Mouse (Mus musculus) bone marrow macrophage, adult 2 months (primary cell): ENCODE data around the gene Xkr7. TPM values are rescaled to one million over a fixed set of nuclear protein-coding genes. Genes with fewer than 3 reads are reported as not detected.

Source experiments
- H3K27ac ChIP-seq: 2 replicates; pipeline ENCODE4 v1.5.1; 2012; ENCODE audit warnings: low read depth, low read length; ENCODE audit not compliant: insufficient read depth
- H3K4me1 ChIP-seq: 2 replicates; pipeline ENCODE4 v1.6.1; 2012; ENCODE audit warnings: low read length; ENCODE audit not compliant: control insufficient read depth, insufficient read depth
- H3K4me3 ChIP-seq: 2 replicates; pipeline ENCODE4 v1.5.1; 2012; ENCODE audit warnings: mild to moderate bottlenecking, low read length, moderate library complexity; ENCODE audit not compliant: insufficient read depth
- CTCF ChIP-seq: IDR thresholded peaks from 2 replicates; pipeline ENCODE4 v1.5.1; 2012; ENCODE audit warnings: low read depth, mild to moderate bottlenecking, low read length, moderate library complexity
- POLR2A ChIP-seq: IDR thresholded peaks from 2 replicates; pipeline ENCODE4 v1.6.1; 2012; ENCODE audit warnings: mild to moderate bottlenecking, low read depth, low read length, borderline replicate concordance
- polyA plus RNA-seq: library from polyadenylated mRNA; stranded (reverse); fragments of >200 nt; gene quantifications from 2 replicates; pipeline ENCODE4 v1.2.4, GENCODE M21; 2012; ENCODE audit not compliant: missing spikeins, insufficient read depth, insufficient read length

Xkr7 gene
- polyA plus RNA-seq, 1 experiment: not detected

DNA sequence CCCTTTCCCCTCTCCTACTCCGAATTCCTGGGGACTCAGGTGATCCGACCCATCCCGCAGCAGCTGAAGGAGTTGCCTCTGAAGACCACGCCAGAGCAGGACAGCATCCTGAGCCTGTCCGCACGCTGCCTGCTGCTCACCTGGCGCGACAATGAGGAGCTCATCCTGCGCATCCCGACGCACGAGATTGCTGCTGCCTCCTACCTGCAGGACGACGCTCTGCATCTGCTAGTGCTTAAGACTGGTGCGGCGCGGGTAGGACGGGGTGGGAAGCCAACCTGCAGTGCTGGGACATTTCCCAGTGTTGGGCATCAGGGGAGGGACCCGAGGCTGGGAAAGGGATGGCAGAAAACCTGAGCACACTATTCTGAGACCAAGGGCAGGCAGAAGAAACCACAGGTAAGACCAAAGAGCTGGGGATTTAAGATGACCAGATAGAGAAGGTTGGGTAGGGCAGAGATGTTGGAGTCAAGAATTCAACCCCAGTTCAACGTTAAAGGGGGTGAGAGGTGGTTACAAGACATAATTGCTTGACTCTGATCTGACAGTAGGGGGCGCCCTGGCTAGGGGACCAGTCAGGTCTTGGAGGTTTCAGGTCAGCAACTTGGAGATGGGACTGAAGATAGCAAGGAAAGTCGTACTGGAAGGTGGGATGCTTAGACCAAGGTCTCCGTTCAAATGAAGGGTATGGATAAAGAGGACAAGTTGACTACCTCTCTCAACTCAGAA lies 39.3 kb downstream of the Xkr7 start:
- Histone ChIP-seq H3K4me1 (peaks cover under 1% of the 10 kb centered on the region), H3K4me3 (no peak overlapping the region), H3K27ac (no peak overlapping the region)
- TF ChIP-seq POLR2A: no peak
- peak; percentile 58 for TF ChIP-seq CTCF

DNA sequence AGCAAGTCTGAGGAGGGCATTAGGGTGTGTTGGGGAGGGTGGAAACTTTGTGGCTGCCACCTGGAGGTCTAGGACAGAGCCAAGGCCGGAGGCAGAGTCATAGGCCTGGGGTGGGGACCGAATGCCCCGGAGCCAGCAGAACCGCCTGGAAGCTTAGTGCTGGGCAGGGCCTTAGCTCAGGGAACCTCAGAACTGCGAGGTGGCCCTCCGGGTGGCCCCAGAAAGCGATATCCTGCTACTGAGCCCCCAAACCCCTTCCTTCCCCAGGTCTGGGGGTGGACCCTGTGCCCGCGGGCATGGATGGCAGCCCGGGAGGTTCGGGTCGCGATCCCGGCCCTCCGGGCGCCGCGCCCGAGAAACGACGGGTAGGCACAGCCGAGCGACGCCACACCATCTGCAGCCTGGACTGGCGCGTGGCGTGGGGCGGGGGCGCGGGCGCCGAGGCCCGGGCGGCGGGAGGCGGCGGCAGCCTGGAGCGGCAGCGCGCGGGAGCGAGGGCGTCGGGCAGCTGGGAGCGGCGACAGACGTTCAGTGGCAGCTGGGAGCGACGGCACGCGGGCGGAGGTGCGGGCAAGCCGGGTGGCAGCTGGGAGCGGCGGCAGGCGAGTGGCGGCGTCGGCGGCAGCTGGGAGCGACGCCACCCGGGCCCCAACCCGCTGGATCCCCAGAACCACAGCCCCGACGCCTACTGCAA lies 40.0 kb downstream of the Xkr7 start:
- Histone ChIP-seq H3K4me3 (no peak overlapping the region), H3K4me1 (peaks cover 6% of the 10 kb centered on the region), H3K27ac (no peak overlapping the region)
- TF ChIP-seq POLR2A (no peak), CTCF (no peak)

- Histone ChIP-seq H3K4me3 (no peak overlapping the region), H3K4me1 (peaks cover 6% of the 10 kb centered on the region), H3K27ac (no peak overlapping the region)
- TF ChIP-seq CTCF: no peak
- TF ChIP-seq POLR2A: no peak
These were observed 43.0 kb downstream of the Xkr7 start for GRCm38 (mm10) chr2:153074651-153075050.

DNA sequence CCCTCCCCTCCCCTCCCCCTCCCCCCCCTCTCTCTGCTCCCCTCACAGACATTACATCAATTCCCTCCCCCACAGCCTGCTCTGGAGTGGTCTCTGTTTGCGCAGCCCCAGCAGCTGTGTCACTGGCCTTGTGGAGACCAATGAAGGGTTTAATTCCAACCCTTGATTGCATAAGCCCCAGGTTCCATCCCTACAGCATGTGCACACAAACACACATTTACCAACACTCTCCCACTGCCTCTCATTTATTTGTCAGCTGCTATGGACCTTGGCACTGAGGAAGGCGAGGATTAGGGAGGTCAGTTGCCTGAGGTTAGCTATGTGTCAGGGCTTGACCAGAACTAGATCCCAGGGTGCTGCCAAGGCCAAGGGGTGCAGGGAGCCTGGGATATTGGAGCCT lies 44.3 kb downstream of the Xkr7 start:
- Histone ChIP-seq H3K4me3 (no peak overlapping the region), H3K4me1 (peaks cover 6% of the 10 kb centered on the region), H3K27ac (no peak overlapping the region)
- TF ChIP-seq CTCF: no peak
- no peak for TF ChIP-seq POLR2A

DNA sequence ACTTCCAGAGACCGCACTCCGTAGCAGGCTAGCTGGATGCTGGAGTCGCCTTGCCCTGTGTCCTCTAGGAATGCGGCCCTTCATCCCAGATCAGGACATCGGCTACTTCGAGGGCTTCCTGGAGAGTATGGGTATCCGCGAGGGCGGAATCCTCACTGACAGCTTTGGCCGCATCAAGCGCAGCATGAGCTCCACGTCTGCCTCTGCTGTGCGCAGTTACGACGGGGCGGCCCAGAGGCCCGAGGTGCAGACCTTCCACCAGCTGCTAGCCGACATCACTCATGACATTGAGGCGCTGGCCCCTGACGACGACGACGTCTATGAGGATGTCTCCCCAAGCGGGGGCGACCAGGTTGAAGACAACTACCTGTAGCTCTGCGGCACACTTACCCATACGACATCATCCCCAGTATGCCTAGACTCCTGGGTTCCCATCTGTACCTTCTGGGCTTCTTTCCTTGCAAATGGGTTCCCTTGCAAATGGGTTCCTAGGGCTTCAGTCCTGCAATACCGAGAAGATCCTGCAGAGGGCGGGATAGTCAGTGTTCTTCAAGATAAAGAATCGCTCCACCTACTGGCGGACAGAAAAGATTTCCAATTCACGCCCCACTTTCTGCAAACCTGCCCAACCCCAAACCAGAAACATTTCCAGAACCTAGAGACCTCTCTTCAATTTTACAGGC lies 49.3 kb downstream of the Xkr7 start:
- Histone ChIP-seq H3K4me3 (no peak overlapping the region), H3K27ac (no peak overlapping the region)

DNA sequence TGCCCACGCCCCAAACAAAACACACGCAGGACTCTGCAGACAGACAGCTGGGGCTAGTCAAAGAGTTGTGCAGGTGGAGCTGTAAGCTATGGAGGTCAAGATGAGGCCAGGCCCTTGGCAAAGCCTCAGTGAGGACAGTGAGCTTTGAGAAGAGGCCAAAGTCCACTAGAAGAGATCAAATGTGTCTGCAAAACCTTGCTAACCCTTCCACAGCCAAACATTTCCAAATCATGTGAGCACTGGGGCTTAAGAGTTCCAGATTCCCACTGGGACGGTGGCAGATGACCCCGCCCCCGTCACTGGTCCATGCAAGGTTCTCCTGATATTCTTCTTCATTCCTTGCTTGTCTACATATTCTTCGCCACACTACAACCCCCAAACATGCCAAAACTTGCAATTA lies 50.2 kb downstream of the Xkr7 start:
- H3K27ac ChIP-seq: no peak overlapping the region
- no peak for TF ChIP-seq CTCF
- TF ChIP-seq POLR2A: no peak
- H3K4me3 ChIP-seq: no peak overlapping the region
- H3K4me1 ChIP-seq: peaks cover 24% of the 10 kb centered on the region

More for the DNA sequence above, 49.3 kb downstream of the Xkr7 start:
- H3K4me1 ChIP-seq: peaks cover 28% of the 10 kb centered on the region
- no peak for TF ChIP-seq POLR2A
- TF ChIP-seq CTCF: peak; percentile 97

DNA sequence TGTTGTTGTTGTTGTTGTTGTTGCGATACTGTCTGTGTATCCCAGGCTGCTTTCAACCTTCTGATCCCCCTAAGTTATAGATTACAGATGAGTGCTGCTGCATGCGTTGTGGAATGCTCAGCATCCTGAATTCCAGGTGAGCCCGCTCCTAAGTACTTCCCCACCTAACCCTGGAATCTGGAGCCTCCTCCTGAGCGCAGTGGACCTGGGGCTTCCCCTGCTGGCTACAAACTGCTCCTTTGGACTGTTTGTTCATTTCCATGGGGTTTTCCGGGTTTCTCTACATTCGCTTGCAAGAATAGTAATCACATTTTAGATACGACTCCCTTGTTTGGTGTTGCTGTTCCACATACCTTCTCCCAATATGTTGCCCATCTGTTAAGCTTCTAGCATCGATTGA lies 51.6 kb downstream of the Xkr7 start:
- Histone ChIP-seq H3K4me3 (no peak overlapping the region), H3K4me1 (peaks cover 24% of the 10 kb centered on the region), H3K27ac (peak overlapping the region; percentile 78)
- TF ChIP-seq POLR2A (no peak), CTCF (no peak)

DNA sequence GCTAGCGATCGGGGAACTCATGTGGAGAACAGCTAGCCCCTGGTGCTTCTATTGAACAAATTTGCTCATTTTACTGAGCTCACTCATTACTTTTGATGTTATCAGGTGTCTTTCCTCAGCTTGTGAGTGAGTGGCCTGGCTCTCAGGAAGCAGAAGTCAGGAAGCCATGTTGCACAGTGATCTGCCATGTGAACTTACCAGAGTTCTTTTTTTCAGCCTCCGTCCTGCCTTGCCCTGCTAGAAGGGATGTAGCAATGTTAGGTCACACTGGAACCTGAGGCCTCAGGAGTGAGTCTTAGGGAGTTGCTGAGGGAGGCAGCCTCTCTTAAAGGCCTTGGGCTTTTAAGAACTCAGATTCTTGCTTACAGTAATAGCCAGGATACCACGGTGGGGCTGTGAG lies 52.2 kb downstream of the Xkr7 start:
- Histone ChIP-seq H3K27ac (peak overlapping the region; percentile 78), H3K4me3 (no peak overlapping the region), H3K4me1 (peaks cover 25% of the 10 kb centered on the region)
- no peak for TF ChIP-seq POLR2A
- TF ChIP-seq CTCF: no peak

DNA sequence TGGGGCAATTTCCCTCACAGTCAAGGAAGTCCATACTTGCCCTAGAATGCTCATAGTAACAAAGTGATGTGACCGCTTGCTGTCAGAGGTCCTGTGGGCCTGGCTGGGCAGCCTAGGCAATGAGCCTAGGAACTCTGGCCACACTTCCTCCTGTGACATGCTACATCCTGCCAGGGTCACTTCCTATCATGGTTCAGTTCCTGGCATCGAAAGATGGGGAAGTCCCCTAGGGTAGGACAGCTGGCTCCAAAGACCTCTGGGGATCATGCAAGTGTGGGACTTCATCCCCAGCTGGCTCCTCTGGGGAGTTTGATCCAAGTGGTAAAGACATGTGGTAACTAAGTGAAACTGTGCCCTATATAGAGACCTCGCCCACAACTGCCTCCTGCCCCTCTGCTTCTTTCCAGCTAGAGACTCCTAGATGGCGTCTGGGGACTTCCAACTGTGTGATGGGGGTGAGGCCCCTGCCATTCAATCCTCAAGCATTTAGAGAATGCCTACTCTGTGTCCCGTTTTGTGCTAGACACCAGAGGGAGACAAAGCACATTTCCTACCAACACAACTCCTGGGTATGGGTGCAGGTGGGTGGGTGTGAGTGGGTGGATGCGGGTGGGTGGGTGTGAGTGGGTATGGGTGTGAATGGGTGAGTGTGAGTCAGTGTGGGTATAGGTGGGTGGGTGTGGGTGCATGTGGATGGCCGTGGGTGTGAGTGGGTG lies 52.8 kb downstream of the Xkr7 start:
- peak overlapping the region; percentile 78 for H3K27ac ChIP-seq
- TF ChIP-seq POLR2A (no peak), CTCF (peak; percentile 47; the same call in 1 of the 2 replicates)
- peaks cover 31% of the 10 kb centered on the region for H3K4me1 ChIP-seq
- no peak overlapping the region for H3K4me3 ChIP-seq

DNA sequence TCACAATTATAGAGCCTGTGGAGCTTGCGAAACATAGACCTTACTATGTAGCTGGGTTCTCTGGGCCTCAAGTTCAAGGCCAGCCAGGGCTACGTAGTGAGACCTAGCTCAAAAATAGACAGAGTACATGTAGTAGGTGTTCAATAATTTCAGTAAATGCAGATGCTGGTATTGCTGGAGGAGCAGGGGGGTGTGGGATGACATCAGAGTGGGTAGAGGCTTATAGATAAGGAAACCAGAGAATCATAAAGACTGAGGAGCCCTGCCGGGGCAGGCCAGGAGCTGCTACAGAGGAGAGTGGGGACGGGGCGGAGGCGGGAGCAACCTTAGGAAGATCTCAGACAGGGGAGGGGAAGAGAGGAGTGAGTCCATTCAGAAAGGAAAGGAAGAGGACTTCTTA lies 53.9 kb downstream of the Xkr7 start:
- Histone ChIP-seq H3K4me3 (no peak overlapping the region), H3K4me1 (peaks cover 39% of the 10 kb centered on the region), H3K27ac (no peak overlapping the region)
- TF ChIP-seq CTCF: no peak
- TF ChIP-seq POLR2A: no peak
